Mouse (Mus musculus) embryonic facial prominence, embryonic 10.5 days (tissue): ENCODE results near the gene Gm45785. TPM values are rescaled to one million over a fixed set of nuclear protein-coding genes. Genes with fewer than 3 reads are reported as not detected.

Source experiments
- DNase-seq: peaks from one replicate; pipeline ENCODE4 v3.0.0-alpha.2; 2017; ENCODE audit warnings: low spot score
- H3K27ac ChIP-seq: fragments of 300-500 bp; sonication (generic); replicated peaks from 2 replicates; pipeline ENCODE4 v1.5.1; 2016; ENCODE audit warnings: mild to moderate bottlenecking
- H3K27me3 ChIP-seq: fragments of 300-500 bp; sonication (generic); replicated peaks from 2 replicates; pipeline ENCODE4 v1.6.1; 2016; ENCODE audit warnings: low read depth, mild to moderate bottlenecking; ENCODE audit not compliant: poor library complexity, severe bottlenecking
- H3K36me3 ChIP-seq: fragments of 300-500 bp; sonication (generic); replicated peaks from 2 replicates; pipeline ENCODE4 v1.6.1; 2016; ENCODE audit warnings: mild to moderate bottlenecking, moderate library complexity
- H3K4me1 ChIP-seq: fragments of 300-500 bp; sonication (generic); 2 replicates; pipeline ENCODE4 v1.6.1; 2016
- H3K4me3 ChIP-seq: fragments of 300-500 bp; sonication (generic); 2 replicates; pipeline ENCODE4 v1.5.1; 2016; ENCODE audit warnings: mild to moderate bottlenecking, moderate library complexity
- H3K9me3 ChIP-seq: fragments of 300-500 bp; sonication (generic); 2 replicates; pipeline ENCODE4 v1.6.1; 2016; ENCODE audit warnings: mild to moderate bottlenecking
- WGBS: fragments of 180-500 bp; shearing (Covaris S2); methylation state at CpG from one replicate; pipeline ENCODE4 v1.1.7; 2016; 5-methylcytosine and 5-hydroxymethylcytosine counted together
- polyA plus RNA-seq: library from polyadenylated mRNA; unstranded; fragments of >200 nt; fragmentation: Nextera tagmentation; extraction: Ambion mirVana; gene quantifications from 2 replicates; pipeline ENCODE4 v1.2.1, GENCODE M21; 2016

The Gm45785 gene
- polyA plus RNA-seq, 1 experiment from 2014 or later: 0.22 TPM

DNA sequence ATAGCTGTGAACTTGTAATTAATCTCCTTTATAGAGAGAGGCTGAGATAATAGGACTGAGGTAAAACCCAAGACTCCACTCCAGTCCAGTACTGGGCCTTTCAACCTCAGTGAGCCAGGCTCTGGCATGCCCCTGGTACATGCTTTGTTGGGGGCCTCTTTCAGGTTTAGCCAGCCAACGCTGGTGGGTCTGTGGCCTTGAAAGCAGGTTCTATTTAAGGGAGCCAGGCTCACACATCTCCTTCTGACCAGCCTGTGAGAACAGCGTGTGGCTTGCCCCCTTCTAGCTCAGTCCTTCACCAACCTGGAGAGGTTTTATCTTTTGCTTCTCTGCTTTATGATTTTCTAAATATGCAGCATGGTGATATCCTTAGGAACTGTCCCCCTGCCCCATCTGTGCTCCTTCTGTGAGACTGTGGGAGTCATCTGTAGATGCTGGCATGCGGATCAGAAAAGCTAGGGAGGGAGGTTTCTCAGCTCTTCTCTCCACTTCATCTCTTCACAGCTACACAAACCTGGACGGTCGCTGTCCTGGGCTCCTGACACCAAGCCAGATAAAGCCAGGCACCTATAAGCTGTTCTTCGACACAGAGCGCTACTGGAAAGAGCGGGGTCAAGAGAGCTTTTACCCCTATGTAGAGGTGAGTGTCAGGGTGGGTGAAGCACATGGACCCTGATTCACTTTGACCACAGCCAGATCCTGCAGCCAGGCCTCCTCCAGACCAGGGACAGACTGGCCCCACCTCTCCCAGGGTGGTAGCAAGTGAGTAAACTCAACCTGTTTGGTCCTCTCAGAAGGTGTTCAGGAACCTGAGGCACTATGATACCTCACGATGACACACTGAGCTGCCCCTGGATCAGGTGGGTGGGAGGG lies 19.7 kb downstream of the Gm45785 start:
- Histone ChIP-seq H3K4me1 (peaks cover 9% of the 10 kb centered on the region; the same call in 1 of the 2 replicates), H3K4me3 (no peak overlapping the region), H3K9me3 (no peaks in the 10 kb centered on the region), H3K27me3 (peaks cover 23% of the 10 kb centered on the region), H3K36me3 (no peaks in the 10 kb centered on the region), H3K27ac (no peak overlapping the region)
- DNase-seq: no peak
- 85% methylated on average over 9 of the region's 9 CpGs for WGBS

DNA sequence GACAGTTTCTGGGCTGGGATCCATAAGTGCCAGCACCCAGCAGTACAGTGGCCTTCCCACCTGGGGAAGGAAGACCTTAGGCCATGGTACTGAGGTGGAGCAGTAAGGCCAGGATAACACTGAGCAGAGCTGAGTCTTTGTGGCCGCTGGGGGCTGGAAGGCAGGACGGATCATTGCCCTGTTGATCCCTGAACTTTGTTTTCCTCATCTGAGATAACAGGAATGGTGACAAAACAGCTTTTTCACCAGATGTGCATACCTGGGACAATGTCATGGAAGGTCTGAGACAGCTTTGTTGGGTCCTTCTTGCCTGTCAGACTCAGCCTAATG lies 20.4 kb downstream of the Gm45785 start:
- Histone ChIP-seq H3K27me3 (peaks cover 15% of the 10 kb centered on the region), H3K9me3 (no peaks in the 10 kb centered on the region), H3K36me3 (no peaks in the 10 kb centered on the region), H3K4me3 (no peak overlapping the region), H3K4me1 (peaks cover 9% of the 10 kb centered on the region; the same call in 1 of the 2 replicates), H3K27ac (no peak overlapping the region)
- DNase-seq: no peak
- 77% methylated on average over 2 of the region's 2 CpGs for WGBS

DNA sequence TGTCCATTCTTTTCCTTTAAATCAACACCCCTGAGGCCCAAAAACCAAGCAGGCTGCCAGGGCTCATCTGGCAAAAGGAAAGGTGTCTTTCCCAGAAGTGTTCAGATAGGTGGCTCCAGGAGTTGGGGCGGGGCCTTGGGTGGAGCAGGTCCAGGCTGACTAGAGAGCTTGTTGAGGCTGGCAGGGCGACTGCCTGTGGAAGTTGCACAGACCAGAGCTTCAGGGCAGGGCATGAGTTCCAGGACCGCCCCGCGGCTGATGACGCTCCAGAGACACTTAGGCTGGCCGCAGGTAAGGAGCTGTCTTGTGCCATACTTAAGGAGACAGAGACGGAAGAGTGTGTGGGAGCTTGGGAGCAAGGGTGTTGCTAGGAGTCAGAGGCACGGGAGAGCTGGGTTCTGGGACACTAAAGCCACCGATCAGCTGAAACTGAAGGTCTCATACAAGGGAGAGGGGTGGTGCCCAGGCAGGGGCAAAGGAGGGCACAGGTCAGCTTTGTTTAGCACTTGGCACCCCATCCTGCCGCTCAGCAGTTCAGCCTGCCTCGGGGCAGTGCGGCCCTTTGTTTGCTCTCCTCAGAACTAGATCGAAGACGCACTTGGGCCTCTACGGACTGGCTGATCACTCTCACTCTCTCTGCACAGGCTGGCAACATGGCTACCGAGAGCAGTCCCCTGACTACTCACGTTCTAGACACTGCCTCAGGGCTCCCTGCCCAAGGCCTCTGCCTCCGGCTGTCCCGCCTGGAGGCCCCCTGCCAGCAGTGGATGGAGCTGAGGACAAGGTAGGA lies 21.0 kb downstream of the Gm45785 start, which contains the start of gene Urah:
Gene Urah (plus strand): TSS at position 51 of the 790 bp plus-strand sequence.
- peaks cover 9% of the 10 kb centered on the region; the same call in 1 of the 2 replicates for H3K4me1 ChIP-seq
- no peaks in the 10 kb centered on the region for H3K9me3 ChIP-seq
- DNase-seq: no peak

DNA sequence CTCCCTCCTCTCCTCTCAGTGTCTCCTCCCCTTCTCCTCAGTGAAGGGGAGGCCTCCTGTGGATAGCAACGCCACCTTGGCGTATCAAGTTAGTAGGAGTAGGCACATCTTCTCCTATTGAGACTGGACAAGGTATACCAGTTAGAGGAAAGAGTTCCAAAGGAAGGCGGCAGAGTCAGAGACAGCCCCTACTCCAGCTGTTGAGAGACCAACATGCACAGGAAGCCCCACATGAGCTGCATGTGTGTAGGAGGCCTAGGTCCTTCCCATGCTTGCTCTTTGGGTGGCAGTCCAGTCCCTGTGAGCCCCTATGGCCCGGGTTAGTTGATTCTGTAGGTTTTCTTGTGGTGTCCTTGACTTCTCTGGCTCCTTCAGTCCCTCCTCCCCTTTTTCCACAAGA lies 22.8 kb downstream of the Gm45785 start:
- 89% methylated on average over 4 of the region's 4 CpGs for WGBS
- Histone ChIP-seq H3K27ac (no peak overlapping the region), H3K4me3 (no peak overlapping the region), H3K4me1 (peaks cover 9% of the 10 kb centered on the region; the same call in 1 of the 2 replicates), H3K36me3 (no peaks in the 10 kb centered on the region), H3K9me3 (no peaks in the 10 kb centered on the region), H3K27me3 (no peaks in the 10 kb centered on the region; the same call in 1 of the 2 replicates)
- no peak for DNase-seq

More for the DNA sequence above, 21.0 kb downstream of the Gm45785 start, which contains the start of gene Urah:
- no peak within 1 kb of the TSS for H3K27ac ChIP-seq
- 37% methylated on average over 20 of the region's 20 CpGs for WGBS
- H3K4me3 ChIP-seq: no peak within 1 kb of the TSS
- peaks cover 9% of the 10 kb centered on the region for H3K27me3 ChIP-seq
- H3K36me3 ChIP-seq: no peaks in the 10 kb centered on the region

DNA sequence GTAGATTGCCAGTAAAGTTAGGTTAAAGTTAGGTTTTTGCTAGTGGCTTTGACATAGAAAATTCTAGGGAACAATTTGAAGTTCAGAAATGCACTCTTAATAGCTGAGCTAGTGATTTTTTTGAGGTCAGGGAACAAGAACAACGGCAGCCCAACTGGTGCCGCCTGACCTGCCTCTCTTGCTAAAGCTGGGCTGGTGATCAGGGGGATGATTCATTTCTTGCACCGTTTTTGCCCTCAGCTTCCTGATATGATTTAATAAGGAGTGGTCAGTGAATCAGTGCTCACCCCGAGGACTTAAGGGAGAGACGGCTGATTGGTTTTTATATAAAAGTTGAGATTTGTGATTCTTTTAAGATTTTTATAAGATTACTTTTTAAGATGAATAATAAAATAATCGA lies 24.7 kb downstream of the Gm45785 start:
- H3K4me3 ChIP-seq: no peak overlapping the region

DNA sequence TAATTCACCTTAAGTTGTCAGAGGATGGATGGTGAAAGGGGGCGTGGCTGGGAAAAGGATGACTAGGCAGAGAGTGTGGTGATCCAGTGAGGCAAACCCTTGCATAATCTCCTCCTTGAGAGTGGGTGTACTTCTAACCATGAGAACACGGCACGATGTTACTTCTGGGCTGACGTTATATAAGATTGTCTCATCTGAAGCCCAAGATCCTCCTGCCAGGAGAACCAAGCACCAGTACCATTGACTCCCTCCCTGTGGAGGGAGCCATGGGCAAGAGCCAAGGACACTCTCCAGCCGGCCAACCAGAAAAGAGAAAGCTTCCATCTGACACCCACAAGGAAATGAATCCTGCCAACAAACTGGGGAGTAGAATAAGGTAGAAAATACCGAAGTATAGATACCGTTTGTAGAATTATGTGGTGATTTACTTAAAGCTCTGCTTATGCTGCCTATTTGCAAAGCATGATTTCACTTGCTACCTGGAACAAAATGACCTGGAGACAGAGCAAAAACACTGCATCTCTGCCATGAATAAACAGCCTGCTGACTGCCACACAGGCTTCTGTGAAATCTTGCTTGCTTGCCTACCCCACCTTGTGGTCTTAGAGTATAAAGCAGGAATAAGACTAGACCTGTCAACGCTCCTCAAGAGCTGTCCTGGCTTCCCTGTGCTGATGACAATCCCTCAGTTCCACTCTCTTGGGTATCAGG lies 27.8 kb downstream of the Gm45785 start:
- Histone ChIP-seq H3K4me1 (no peaks in the 10 kb centered on the region), H3K9me3 (no peaks in the 10 kb centered on the region), H3K27ac (no peak overlapping the region), H3K36me3 (no peaks in the 10 kb centered on the region), H3K4me3 (no peak overlapping the region), H3K27me3 (no peaks in the 10 kb centered on the region)
- 44% methylated on average over 8 of the region's 8 CpGs for WGBS
- DNase-seq: no peak

More for the DNA sequence above, 24.7 kb downstream of the Gm45785 start:
- no peaks in the 10 kb centered on the region; the same call in 1 of the 2 replicates for H3K27me3 ChIP-seq
- no peaks in the 10 kb centered on the region for H3K36me3 ChIP-seq
- H3K27ac ChIP-seq: no peak overlapping the region
- H3K4me1 ChIP-seq: peaks cover 9% of the 10 kb centered on the region; the same call in 1 of the 2 replicates
- H3K9me3 ChIP-seq: no peaks in the 10 kb centered on the region
- WGBS: 77% methylated on average over 6 of the region's 6 CpGs
- DNase-seq: no peak

DNA sequence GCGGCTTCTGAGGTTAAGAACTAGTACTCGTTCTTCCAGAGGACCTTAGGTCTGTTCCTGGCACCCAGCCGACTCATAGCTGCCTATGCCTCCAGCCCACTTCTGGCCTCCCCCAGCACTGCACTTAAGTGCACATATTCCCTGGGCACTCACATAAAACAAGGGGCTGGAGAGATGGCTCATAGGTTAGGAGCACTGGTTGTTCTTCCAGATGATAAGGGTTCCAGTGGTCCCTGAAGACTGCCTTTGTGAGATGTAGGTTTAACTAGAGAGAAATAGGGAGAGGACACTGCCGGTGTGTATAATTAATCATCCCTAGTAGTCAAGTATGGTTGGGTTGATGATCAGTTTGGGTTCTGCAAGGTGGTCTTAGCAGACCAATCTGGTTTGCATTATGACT lies 33.4 kb downstream of the Gm45785 start:
- Histone ChIP-seq H3K4me1 (peaks cover 7% of the 10 kb centered on the region; the same call in 1 of the 2 replicates), H3K27me3 (peaks cover 4% of the 10 kb centered on the region), H3K36me3 (no peaks in the 10 kb centered on the region), H3K9me3 (no peaks in the 10 kb centered on the region), H3K27ac (no peak overlapping the region), H3K4me3 (no peak overlapping the region)
- 92% methylated on average over 4 of the region's 4 CpGs for WGBS
- no peak for DNase-seq

DNA sequence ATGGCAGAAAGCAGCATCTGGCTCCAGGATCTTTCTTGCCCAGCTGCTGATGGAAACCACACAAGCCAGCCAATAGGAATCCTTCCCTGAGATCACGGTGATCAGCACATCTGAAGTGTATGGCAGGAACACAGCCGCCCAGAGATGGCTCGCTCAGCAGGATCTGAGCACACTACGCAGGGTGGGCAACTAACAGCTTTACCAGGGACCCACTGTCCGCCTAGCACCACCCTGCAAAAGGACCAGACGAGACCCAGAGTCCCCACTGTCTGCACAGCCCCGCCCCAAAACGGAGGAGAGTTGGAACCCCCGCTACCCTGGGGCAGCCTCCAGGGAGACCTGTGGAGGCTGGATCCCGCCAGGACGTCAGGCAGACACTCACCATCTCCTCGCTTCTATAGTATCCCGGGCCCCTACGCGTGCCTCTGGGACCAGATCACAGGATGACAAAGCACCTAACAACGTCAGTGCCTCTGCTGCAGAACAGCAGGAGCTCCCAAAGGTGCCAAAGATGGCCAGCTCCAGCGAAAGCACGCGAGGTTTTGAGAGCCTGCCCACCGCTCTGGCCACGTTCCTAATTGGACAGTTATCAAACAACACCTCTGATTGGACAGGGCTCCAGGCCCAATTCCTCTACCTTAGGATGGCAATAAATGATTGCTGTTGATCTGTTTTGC lies 34.3 kb downstream of the Gm45785 start, which contains the start of gene Zfp941:
Gene Zfp941 (minus strand): TSS at position 526 of the 677 bp plus-strand sequence.
- Histone ChIP-seq H3K4me1 (peaks cover 7% of the 10 kb centered on the region; the same call in 1 of the 2 replicates), H3K27me3 (peaks cover 4% of the 10 kb centered on the region), H3K36me3 (no peaks in the 10 kb centered on the region), H3K27ac (peak within 1 kb of the TSS; percentile 71), H3K4me3 (peak within 1 kb of the TSS; percentile 70), H3K9me3 (no peaks in the 10 kb centered on the region)
- under 1% methylated on average over 21 of the region's 21 CpGs for WGBS
- DNase-seq: peak; percentile 76

DNA sequence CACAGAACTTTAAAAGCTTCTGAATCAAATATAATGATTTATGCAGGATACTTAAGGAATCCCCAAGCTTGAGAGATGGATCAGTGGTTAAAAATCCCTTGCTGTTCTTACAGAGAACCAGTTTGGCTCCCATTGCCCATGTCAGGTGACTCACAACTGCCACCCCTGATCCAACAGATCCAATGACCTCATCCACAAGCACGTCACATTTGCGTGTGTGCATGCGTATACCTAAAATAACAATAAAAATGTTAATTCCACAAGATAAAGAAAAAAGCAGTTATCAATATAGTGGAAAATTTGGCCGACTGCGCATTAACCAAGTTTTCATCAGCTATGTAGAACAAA lies 34.9 kb downstream of the Gm45785 start:
- H3K4me3 ChIP-seq: peak overlapping the region; percentile 70
- no peaks in the 10 kb centered on the region for H3K36me3 ChIP-seq
- 46% methylated on average over 5 of the region's 5 CpGs for WGBS
- DNase-seq: no peak
- no peak overlapping the region; the same call in 1 of the 2 replicates for H3K27ac ChIP-seq
- no peaks in the 10 kb centered on the region for H3K9me3 ChIP-seq
- H3K4me1 ChIP-seq: peaks cover 7% of the 10 kb centered on the region; the same call in 1 of the 2 replicates
- peaks cover 4% of the 10 kb centered on the region for H3K27me3 ChIP-seq

DNA sequence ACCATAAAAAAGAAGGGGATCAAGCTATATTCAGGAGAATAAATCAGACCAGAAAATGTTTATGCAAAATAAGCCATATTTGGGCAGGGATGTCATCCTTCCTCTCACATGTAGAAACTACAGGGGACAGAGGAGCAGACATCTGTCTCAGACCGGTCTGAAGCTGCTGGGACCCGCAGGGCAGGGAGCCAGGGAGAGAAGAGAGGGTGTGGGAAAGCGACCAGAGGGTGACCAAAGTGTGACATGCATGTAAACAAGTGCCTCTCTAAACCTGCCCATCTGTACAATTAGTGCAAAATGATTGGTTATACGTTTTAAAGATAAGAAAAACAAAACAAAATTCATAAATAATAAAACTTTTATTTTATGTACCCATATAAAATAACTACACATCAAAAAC lies 36.0 kb downstream of the Gm45785 start:
- Histone ChIP-seq H3K4me3 (no peak overlapping the region), H3K27me3 (peaks cover 4% of the 10 kb centered on the region), H3K27ac (no peak overlapping the region), H3K4me1 (peaks cover 7% of the 10 kb centered on the region; the same call in 1 of the 2 replicates), H3K9me3 (no peaks in the 10 kb centered on the region), H3K36me3 (no peaks in the 10 kb centered on the region)
- no peak for DNase-seq
- 82% methylated on average over 4 of the region's 4 CpGs for WGBS

DNA sequence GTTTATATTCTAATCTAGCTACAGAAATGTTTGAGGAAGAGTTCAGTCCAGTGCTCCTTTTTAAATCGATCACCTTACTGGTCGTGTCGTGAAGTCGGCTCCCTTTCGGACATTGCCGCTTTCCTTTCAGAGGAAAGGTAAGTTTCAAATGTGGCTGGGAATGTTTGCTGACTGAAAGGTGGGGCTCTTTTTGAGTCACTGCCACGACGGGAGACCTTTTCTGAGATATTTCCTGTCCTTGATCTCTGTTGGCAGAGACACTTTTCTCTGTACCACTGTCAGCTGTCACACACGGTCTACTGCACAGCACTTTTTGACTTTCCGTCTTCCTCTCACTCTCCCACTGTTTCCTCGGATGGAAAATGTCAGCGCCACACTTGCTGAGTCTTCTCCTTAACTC lies 43.3 kb downstream of the Gm45785 start:
- WGBS: 91% methylated on average over 12 of the region's 12 CpGs

More for the DNA sequence above, 43.3 kb downstream of the Gm45785 start:
- no peak overlapping the region for H3K27ac ChIP-seq
- H3K9me3 ChIP-seq: no peaks in the 10 kb centered on the region
- DNase-seq: no peak
- no peaks in the 10 kb centered on the region for H3K27me3 ChIP-seq
- peaks cover 30% of the 10 kb centered on the region for H3K36me3 ChIP-seq
- H3K4me1 ChIP-seq: no peaks in the 10 kb centered on the region
- no peak overlapping the region for H3K4me3 ChIP-seq
